Mouse (Mus musculus): ENCODE results near the gene Hist1h1c.

DNA sequence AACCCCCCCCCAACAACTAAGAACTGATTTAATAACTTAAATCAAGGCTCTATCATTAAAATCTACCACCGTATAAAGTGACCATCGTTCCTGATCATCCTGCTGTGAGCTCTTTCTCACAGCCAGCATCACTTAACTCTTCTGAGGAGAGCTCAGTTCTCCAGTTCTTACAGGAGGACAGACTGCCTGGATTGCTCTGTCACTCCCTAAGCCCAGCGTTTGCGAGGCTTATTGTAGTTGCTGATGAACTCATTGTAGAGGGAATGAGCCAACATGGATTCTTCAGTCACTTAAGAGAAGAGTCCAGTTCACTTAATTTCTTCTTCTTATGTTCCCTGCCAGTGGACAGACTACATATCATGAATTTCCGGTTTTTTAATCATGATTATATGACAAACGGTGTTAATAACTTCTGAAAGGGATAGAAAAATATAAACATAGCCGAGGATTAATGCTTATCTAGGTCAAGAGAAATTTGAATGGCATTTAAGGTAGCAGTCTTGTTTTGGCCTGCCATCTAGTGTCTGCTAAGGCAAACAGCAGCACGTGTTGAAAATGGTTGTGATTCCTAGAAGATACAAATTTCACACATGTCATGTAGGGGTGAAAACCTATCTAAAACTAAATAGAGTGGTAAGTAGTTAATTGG is 6.3 kb upstream of the Hist1h1c start:
- peak; percentile 88 for TF ChIP-seq CTCF (IDR thresholded peaks at IDR 0.05; ENCODE audit: extremely low read depth, insufficient read depth, low read length)
- TF ChIP-seq POLR2A (IDR thresholded peaks at IDR 0.05; ENCODE audit: extremely low read depth, insufficient read depth, low read length): no peak
